Mouse (Mus musculus) retina, embryonic 14.5 days (tissue): ENCODE data around the gene Ybx2.
"Not testable (repeated sequence)": the region's sequence is repeated elsewhere in the genome, so short reads cannot be mapped to it uniquely, and the experiment has no call there.

Source experiments
- DNase-seq: peaks from one replicate; pipeline ENCODE4 v3.0.0-alpha.2; 2015; ENCODE audit warnings: low spot score

Gene Ybx2

DNA sequence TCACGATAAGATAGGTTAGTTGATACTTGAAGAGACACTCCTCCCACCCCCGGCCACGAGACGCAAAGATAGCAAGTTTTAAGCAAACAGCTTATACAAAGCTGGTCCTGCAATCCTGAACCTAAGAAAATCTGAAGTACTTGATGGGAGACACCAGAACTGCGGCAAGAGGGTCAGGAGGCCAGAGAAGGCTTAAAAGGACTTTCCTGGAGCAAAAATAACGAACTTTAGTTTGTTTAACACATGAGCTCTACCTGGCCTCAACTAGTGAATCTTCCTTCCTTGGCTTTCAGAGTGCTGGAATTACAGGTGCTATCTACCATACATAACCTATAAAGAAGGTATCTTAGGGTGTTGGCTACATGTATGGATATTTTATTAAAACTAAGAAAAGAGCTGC is 915 bp upstream of the Ybx2 start:
- DNase-seq, result no peak

DNA sequence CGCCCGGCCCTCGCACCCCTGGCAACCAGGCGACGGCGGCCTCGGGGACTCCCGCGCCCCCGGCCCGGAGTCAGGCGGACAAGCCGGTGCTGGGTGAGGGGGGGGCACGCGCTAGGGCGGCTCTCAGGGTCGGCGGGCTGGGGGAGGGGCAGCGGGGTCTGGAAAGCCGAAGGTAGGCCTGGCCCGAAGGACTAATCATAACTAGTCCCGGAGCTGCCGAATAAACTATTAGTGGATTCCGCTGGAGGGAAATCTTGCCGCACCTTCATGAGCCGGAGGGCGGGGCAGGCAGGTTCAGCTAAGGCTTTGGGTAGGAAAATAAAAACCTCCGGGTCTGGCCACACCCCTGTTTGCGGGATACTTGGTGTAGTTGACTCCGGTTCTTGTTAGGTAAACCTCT is 560 bp downstream of the Ybx2 start:
- DNase-seq, result no peak

DNA sequence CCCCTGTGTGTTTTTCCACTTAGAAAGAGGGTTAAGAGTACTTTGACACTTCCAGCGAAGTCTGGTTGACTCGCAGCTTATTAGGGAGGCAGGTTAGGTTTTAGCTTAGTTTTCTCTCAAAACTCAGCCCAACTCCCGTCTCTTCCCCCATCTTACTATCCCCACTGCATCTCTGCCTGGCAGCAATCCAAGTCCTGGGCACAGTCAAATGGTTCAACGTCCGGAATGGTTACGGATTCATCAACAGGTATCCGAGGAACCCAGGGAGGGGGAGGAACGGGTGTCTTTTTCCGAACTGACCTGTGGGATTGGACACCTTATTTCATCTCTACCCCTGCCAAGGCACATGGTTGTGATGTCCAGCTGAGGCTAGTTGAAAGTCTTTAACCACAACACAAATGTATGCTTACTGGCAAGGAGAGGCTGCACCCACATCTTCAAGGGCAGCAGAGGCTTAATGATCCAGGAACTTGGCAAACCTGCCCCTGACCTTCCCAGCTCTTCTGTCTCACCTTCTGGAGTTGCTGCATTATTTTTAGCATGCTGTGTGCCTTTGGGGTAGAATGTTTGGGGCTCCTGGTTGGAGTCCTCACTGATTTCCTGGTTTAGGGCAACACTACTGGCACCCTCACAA is 1.2 kb downstream of the Ybx2 start:
- DNase-seq, result no peak

DNA sequence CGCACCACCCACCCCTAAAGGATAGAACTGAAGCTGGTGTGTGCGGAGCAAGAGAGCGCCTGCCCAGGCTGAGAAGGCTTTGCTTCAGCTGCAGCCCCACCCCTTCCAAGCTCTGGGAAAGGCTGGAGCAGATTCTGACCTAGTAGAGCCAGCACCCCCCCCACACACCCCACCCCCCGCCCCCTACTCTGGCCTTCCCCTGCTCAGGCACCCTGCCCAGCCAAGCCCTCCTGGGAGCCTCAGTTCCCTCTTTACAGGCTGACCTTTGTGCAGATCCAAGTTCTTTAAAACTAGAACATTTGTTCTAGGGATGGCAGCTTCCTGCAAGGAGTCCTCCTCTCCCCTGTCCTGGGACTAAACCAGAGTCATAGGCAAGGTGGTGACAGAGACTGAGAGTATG is 1.8 kb downstream of the Ybx2 start:
- DNase-seq, result no peak

DNA sequence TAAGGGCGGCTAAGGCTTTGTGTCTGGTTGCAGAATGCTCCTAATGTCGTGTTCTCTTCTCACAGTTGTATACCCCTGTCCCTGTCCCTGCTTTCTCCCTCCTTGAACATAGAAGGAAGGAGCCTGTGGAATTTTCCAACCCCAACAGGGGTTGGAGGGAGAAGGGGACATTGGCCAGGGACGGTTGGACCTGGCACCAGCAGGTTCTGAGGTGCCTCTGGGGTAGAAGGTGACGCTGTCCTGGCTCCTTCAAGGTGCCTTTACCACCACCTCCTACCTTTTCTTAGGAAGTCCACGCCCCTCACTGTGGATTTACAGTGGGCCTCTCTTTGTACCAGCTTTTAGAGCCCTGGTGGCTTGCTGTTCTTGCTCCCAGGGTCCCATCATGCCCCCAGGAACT is 2.2 kb downstream of the Ybx2 start:
- no peak for DNase-seq

DNA sequence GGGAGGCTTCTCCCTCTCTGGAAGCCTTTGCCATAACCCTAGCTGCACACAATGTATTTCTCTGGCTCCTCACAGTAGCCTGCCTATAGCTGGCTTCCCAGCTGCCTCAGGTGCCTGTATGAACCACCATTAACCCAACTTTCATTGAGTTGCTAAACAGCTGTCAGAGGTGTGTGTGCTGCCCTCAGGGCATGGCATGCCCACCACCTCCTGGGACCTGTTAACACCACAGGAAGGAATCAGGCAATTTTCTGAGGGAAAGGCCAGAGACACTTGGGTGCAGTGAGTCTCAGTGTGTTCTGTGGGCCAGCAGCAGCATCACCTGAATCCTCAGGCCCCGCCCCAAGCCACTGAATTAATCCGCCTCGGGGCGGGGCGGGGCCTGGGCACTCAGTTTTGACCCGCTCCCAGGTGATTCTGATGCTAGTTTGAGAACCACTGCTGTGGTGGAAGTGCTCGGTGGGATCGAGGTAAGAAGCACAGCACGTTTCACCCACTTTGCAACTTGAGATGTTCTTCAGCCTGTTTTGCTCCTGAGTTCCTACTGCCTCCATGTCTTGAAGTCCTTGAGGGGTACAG is 2.9 kb downstream of the Ybx2 start:
- DNase-seq, result no peak

DNA sequence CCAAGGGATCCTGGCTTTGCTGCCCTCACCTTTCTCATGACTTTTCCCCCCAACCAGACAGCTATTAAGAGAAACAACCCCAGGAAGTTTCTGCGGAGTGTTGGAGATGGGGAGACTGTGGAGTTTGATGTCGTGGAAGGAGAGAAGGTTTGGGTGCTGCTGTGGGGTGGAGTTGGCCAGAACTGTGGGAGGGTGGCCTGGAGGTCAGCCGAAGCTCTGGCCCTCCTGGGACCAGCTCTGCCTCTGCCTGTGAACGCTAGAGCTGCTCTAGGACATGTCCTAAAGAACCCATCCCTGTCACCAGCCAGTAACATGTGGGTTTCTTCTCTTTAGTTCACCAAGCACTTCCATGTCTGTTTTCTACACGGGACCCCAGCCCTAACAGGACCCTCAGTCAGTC is 3.6 kb downstream of the Ybx2 start:
- DNase-seq, result no peak

DNA sequence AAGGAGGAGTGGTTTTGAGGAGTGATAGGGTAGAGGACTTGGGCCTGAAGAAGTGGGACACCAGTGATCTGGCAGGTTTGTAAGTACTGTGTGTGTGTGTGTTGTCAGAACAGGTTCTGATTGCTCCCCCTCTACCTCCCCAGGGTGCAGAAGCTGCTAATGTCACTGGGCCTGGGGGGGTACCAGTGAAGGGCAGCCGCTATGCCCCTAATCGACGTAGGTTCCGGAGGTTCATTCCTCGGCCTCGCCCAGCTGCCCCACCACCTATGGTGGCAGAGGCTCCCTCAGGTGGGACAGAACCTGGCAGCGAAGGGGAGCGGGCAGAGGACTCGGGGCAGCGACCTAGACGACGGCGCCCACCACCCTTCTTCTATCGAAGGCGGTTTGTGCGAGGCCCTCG is 4.1 kb downstream of the Ybx2 start:
- no peak for DNase-seq

DNA sequence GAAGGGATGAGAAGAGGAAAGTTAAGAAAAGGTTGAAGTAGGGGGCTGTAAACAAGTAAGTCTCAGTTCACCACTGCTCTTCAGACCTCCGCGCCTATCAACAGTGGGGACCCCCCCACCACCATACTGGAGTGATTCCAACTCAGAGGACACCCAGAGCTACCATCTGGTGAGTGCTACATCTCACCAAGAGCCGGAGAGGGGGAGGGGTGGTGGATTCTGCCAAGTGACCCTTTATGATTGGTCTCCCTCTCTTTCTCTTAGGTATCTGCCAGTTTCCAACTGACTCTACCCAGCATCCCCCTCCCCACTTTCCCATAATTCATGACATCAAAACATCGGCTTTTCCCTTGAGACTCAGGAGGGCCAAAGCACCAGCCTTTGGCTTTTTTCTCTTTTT is 5.4 kb downstream of the Ybx2 start:
- no peak for DNase-seq

DNA sequence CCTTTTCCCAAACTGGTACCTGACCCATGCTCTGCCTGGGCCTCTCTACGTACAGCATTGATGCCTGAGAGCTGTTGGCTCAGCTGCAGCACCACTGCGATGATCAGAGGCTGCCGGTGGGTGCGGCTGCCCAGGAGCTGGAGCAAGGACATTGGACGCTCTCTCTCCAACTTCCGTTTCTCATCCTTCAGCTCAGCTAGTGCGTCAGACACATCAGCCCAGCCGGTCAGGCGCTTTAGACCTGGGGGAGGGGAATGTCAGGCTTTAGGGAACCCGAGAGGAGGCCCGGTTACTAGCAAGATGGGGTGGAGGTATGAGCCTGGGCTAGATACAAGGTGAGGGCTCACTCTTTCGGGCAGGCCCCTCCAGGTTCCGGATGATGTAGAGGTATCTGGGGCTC is 9.6 kb downstream of the Ybx2 start:
- no peak for DNase-seq

DNA sequence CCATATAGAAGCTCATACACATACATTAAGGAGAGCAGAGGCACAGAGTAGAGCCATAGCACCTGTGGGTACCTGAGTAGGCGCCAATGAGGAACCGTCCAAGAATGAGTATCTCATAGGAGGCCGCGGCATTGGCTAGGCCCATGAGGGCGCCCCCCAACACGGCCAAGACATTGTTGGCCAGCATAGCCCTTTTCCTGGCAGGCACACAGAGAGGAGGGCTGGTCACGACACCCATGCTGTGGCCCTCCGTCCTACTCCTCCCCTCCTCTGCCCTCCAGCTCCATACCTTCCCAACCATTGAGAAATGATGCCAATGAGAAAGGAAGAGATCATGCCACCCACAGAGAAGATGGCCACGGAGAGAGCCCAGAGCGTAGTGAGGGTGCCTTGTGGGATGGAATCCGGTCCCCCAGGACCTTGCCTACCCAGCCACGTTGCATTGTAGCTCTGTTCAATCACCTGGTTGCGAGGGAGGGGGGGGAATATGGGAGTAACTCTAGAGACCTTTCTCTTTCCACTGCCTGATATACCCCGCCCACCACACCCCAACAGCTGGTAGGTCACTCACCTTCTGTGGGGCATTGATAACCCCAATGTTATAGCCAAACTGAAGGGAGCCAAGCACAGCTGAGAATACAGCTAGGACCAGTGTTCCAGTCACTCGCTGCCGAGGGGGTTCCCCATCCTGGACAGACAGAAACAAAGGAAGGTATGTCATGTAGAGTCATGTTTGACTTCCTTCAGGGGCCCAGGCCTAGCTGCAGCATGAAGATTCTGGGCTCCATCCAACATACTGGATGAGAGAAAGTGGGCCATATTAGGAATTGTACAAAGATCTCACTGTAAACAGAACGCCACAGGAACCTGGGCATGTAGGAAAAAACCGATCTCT is 10.6 kb downstream of the Ybx2 start:
- DNase-seq, result no peak

DNA sequence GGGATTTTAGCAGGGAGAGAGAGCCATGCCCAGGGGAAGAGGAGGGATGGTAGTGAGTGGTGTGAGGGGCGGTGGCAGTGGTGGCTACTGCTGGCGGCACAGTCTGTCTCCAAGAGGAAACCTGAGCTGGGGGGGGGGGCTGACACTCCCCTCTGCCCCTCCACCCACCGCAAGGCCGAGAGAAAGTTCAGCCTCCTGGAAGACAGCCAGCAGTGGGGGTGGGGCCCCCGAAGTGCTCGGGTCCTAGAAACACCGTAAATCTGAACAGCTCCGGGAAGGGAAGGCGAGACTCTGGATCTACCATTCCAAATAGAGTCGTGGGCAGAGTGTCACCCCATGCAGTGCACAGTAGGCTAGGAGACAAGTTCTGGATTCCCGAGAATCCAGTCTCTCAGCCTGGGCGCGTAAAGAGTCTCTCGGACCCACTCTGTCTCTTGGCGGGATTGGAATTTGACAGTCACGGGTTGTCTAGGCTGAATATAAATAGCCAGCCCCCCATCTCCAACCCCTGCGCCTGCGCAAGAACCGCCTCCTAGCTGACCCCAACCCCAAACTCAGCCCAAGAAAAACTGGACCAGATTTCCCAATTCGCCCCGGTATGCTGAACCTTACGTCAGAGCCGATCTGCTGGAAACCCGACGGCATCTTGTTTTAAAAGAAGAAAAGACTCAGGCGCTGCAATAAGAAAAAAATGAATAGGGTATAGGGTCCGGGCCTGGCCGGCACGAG is 11.9 kb downstream of the Ybx2 start:
- DNase-seq, result no peak

DNA sequence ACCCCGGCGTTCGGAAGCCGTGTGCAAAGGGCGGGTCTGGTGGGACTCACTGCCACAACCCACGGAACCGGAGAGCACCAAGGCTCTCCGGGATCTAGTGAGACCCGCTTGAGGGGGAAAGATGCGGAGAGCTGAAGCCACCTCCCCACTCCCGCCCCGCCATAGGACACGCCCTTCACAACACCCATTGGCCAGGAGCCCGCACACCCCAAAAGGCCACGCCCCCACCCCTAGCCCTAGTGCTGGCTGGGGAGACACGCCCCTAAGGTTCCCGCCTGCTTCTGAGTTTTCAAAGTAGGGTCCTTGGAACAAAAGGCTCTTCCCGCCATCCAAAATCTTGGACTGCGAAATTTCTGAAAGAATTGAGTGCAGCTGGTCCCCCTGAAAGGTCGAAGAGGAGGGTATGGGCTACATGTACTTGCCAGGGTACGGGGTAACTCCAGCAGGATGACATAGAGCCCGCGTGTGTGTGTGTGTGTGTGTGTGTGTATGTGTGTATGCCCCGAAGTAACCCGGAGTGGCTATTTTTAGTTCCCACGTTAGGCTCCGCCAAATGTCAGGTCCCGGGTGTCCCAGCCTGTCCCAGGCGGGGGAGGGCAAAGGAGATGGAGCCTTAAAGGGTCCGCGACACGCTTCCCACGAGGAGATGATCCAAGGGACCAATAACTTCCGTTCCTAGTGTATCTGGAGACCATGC is 12.6 kb downstream of the Ybx2 start, which contains the start of gene Slc2a4:
Slc2a4 (minus strand) TSS at position 123 of the 697 bp plus-strand sequence.
- peak; percentile 96 for DNase-seq

DNA sequence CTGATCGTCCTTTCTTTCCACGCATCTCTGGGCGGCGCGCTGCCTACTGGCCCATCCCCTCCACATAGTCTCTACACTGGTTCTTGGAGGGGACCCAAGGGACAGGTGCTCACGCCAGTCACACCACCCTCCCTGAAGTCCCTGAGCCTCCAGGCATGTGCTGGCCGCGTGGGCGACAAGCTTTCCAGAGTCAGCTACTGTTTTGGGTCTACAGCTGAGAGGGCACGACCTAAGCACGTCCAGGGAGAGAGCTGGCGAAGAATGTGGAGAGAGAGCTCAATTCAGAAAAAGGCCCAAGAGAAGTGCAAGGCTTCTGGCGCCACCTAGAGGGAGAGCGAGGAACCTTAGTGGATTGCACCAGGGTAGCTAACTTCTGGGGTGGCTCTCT is 13.2 kb downstream of the Ybx2 start:
- peak; percentile 96 for DNase-seq

DNA sequence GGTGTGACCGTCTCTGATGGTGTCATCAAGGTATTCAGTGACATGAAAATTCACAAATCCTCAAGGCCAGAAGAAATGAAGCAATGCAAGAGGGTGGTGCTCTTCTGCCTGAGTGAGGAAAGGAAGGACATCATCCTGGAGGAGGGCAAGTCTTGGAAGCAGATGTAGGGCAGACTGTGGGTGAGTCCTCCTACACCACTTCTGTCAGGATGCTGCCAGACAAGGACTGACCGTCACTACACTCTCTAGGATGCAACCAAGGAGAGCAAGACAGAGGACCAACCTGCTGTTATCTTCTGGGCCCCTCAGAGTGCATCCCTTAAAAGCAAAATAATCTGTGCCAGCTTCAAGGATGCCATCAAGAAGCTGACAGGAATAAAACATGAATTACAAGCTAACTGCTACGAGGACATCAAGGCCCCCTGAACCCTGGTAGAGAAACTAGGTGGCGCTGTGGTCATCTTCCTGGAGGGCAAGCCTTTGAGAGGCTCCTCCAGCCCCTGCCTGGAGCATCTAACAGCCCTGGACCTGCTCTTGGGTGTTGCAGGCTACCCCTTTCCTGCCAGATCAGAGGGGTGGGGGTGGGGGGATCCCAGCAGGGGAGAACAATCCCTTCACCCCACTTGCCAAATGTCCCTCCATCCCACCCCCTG is 15.3 kb downstream of the Ybx2 start:
- peak; percentile 61 for DNase-seq

DNA sequence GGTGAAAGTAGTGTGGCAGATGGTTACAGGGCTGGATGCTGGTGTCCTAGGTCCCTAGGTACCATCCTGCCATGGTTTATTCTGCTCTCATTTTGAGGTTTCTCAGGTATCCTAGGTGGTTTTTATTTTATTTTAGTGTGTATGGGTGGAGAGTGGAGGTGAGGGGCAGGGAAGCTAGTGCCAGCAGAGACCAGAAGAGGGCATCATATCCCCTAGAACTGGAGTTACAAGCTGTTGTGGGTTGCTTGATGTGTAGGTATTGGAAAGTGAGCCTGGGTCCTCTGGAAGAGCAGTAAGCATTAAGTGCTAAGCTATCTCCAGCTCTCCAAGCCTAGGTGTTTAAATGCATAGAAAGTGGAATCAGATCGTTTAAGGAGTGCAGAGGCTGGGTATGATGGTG is 16.7 kb downstream of the Ybx2 start:
- no peak for DNase-seq

DNA sequence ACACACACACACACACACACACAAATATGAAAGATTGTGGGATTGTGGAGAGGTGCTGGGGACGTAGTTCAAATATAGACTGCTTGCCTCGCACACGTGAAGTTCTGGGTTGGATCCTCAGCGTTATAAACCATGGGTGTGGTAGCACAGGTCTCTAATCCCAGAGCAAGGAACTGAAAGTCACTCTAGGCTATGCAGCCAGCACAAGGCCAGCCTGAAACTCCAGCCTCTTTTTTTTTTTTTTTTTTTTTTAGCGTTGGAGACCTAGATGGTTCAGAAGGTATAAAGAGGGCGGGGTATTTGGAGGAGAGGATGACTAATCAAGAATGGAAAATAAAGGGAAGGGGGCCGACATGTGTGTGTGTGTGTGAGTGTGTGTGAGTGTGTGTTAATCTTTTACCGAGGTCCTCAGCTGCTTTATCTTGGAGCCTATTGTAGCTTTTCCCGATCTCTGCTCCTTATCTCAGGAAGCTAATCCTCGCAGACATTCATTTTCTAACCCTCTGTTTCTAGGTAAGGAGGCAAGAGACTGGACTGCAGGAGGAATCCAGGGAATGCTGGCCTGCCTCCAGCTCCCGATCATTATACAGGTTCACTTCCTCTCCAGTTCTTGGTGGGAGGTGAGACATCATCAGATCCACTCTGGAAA is 17.8 kb downstream of the Ybx2 start:
- no peak for DNase-seq

DNA sequence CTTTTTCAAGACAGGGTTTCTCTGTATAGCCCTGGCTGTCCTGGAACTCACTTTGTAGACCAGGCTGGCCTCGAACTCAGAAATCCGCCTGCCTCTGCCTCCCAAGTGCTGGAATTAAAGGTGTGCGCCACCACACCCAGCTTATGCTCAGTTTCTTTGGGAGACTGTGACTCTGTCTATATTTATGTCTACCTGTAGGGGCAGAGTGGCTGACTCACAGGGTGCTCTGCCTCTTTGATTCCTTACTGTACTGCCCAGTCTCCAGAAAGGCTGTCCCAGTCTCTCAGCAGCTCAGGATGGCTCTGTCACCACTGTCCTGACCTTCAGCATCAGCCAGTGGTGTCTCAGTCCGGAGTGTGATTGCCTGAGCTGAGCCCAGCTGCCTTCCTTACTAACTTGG is 20.0 kb downstream of the Ybx2 start:
- DNase-seq, result not testable (repeated sequence)

DNA sequence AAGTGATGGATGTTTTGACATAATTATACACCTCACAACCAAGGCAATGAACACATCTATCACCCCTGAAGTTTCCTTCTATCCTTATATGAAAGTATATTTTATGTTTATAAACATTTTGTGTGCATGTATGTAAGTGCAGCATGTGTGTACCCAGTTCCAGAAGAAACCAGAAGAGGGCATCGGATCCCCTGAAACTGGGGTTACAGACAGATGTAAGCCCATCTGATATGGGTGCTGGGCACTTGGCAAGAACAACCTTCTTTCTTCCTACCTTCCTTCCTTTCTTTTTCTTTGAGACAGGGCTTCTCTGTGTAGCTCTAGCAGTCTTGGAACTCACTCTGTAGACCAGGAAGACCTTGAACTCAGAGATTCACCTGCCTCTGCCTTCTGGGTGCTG is 20.6 kb downstream of the Ybx2 start:
- DNase-seq, result no peak

DNA sequence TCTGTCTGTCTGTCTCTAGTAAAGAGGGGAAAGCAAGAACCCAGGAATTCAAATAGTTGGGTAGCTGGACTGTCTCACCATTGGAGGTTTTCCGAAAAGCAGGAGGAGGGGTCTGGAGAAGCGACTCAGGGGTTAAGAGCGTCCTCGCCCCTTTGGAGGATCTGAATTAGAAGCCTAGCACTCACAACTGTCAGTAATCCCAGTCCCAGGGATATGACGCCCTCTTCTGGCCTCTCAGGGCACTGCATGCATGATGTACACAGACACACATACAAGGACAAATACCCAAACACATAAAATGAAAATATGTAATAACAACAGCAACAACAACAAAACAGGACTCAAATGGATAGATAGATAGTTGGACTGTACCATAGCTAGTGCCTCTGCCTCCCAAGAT is 25.0 kb downstream of the Ybx2 start:
- DNase-seq, result no peak

DNA sequence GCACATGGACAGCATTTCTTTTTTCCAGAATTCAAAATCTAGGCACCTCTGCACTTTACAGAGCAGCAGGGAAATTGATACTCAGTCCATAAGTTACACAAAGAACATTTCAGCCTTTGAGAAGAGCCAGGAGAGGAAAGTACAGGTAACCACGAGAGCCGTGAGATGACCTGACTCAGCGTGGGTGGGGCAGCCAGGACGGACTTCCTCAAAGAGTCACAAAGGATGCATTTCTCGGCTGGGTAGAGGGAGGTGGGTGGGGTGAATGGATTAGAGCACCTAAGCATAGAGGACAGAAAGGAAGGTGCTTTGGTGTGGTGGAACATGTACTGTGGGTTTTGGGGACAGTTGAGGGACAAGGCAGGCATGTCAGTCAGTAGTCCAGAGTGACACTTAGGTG is 26.2 kb downstream of the Ybx2 start:
- DNase-seq, result no peak
